Mouse (Mus musculus) testis, adult 2 months (tissue): Measurements from ENCODE around the gene Galk1.

Source experiments
- CTCF ChIP-seq: fragments of 200-500 bp; IDR thresholded peaks from 2 replicates; pipeline ENCODE4 v1.5.1; 2012; ENCODE audit warnings: low read depth, mild to moderate bottlenecking, inconsistent platforms, low read length, moderate library complexity; ENCODE audit not compliant: control insufficient read depth, insufficient read depth, insufficient replicate concordance
- POLR2A ChIP-seq: fragments of 200-500 bp; IDR thresholded peaks from 2 replicates; pipeline ENCODE4 v1.6.1; 2012; ENCODE audit warnings: low read depth, mild to moderate bottlenecking, inconsistent platforms, low read length, moderate library complexity; ENCODE audit not compliant: control insufficient read depth

DNA sequence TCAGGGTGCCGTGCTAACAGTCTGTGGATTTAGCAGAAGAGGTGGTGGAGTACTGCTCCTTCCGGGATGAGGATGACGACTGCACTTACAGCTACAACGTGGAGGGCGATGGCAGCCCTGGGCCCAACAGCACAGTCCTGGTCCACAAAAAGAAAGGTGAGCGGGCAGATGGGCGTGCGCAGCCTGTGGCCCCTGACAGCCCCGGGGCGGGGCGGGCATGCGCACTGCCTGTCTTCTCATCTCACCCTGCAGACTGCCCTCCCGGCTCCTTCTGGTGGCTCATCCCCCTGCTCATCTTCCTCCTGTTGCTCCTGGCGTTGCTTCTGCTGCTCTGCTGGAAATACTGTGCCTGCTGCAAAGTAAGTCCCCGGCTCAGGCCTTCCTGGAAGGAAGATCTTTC lies 22.8 kb downstream of the Galk1 start:
- no peak for TF ChIP-seq CTCF
- TF ChIP-seq POLR2A: no peak
